In the genomic region with DNA sequence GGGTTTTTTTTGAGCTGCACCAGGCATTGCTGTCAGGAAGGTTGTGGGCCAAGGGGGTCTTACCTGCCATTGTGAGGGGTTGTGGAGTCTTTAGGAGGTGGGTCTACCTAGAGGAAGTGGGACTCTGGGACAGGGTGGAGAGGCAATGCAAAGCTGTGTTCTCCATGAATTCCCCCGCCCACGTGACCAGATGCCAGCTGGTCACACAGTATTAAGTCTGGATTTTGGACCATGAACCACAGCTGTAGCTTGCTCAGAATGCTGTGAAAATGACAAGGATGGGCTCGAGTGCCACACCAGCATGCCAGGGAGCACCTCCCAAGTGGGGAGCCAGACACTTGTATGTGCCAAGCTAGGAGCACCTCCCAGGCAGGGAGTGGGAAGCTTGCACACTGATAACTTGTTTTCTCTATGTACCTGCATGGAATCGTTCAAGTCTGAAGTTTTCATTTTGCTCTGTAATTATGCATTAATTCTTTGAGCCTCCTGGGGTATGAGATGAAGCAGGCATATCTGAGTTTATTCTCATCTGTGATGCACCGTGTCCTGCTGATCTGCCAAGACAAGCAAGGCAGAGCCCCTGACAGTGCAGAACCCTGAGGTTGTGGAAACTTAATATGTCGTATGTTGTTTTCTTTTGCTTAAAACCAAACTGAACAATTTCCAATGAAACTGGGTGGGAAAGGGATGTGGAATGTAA, we compare ENCODE assay signal across 25 mouse cellular contexts. TPM values are rescaled to one million over a fixed set of nuclear protein-coding genes. Genes with fewer than 3 reads are reported as not detected.
DNase-seq lines count a peak whose midpoint lies in the region; ATAC-seq and TF ChIP-seq lines count a peak whose summit lies in the region.
"Had no signal": no experiment of that assay in that cellular context is flagged by ENCODE, and none has a peak within 500 bp of the region (broad histone marks: within the 10 kb centered on the region; RNA-seq: fewer than 3 reads in every experiment).

No protein-coding gene starts in this region.

- H3K9ac ChIP-seq in hindbrain, embryonic 11.5 days (ENCODE audit: low read depth, low read length): no peak overlapping the region
- H3K9ac ChIP-seq in hindbrain, embryonic 14.5 days: no peak overlapping the region
- no peak overlapping the region for H3K9ac ChIP-seq in midbrain, embryonic 11.5 days (ENCODE audit: low read length)
- no peak overlapping the region for H3K9ac ChIP-seq in midbrain, embryonic 16.5 days (ENCODE audit: low read depth, low read length)
- no peak overlapping the region for H3K9ac ChIP-seq in hindbrain, postnatal 0 days (replicated peaks; ENCODE audit: low read length)
- H3K9ac ChIP-seq in neural tube, embryonic 15.5 days (replicated peaks): no peak overlapping the region
- H3K9ac ChIP-seq: embryonic facial prominence, embryonic 12.5 days; forebrain, embryonic 15.5 days; limb, embryonic 12.5 days; liver, embryonic 12.5 days had no signal

- H3K27ac ChIP-seq in hindbrain, embryonic 11.5 days (ENCODE audit: low read depth, low read length): peak overlapping the region; percentile 45; the same call in 1 of the 2 replicates
- H3K27ac ChIP-seq in hindbrain, embryonic 14.5 days: no peak overlapping the region
- no peak overlapping the region for H3K27ac ChIP-seq in midbrain, embryonic 11.5 days (ENCODE audit: low read depth, low read length)
- H3K27ac ChIP-seq in midbrain, embryonic 16.5 days (ENCODE audit: low read length): no peak overlapping the region
- no peak overlapping the region for H3K27ac ChIP-seq in hindbrain, postnatal 0 days
- H3K27ac ChIP-seq in neural tube, embryonic 15.5 days (replicated peaks): no peak overlapping the region
- H3K27ac ChIP-seq: embryonic facial prominence, embryonic 12.5 days; forebrain, embryonic 15.5 days; limb, embryonic 12.5 days; liver, embryonic 12.5 days had no signal

- peak; percentile 81; the same call in 1 of the 2 replicates for ATAC-seq in hindbrain, embryonic 11.5 days (ENCODE audit: low FRiP score)
- no peak; the same call in 1 of the 2 replicates for ATAC-seq in hindbrain, embryonic 14.5 days (ENCODE audit: low FRiP score)
- peak; percentile 45; the same call in 1 of the 2 replicates for ATAC-seq in midbrain, embryonic 11.5 days (ENCODE audit: low FRiP score)
- no peak for ATAC-seq in midbrain, embryonic 16.5 days
- ATAC-seq in hindbrain, postnatal 0 days: 0 out of 2 replicates have a peak, but pooled peaks have one; percentile 36
- ATAC-seq in neural tube, embryonic 15.5 days (ENCODE audit: low FRiP score): 0 out of 2 replicates have a peak, but pooled peaks have one; percentile 16
- ATAC-seq: forebrain, embryonic 15.5 days; intestine, embryonic 16.5 days; liver, embryonic 12.5 days had no signal

- WGBS in hindbrain, embryonic 11.5 days: 70% methylated on average over 6 of the region's 6 CpGs
- WGBS in hindbrain, embryonic 14.5 days: 45% methylated on average over 6 of the region's 6 CpGs
- 71% methylated on average over 6 of the region's 6 CpGs for WGBS in midbrain, embryonic 11.5 days
- WGBS in midbrain, embryonic 16.5 days: 50% methylated on average over 6 of the region's 6 CpGs
- 43% methylated on average over 6 of the region's 6 CpGs for WGBS in hindbrain, postnatal 0 days
- 65% methylated on average over 6 of the region's 6 CpGs for WGBS in neural tube, embryonic 15.5 days

- H3K4me2 ChIP-seq in hindbrain, embryonic 11.5 days (replicated peaks; ENCODE audit: low read depth, low read length): no peak overlapping the region
- H3K4me2 ChIP-seq in hindbrain, embryonic 14.5 days (replicated peaks): no peak overlapping the region
- no peak overlapping the region for H3K4me2 ChIP-seq in midbrain, embryonic 11.5 days
- no peak overlapping the region for H3K4me2 ChIP-seq in midbrain, embryonic 16.5 days (ENCODE audit: low read length)
- no peak overlapping the region for H3K4me2 ChIP-seq in hindbrain, postnatal 0 days (ENCODE audit: low read depth, low read length)
- H3K4me2 ChIP-seq in neural tube, embryonic 15.5 days: no peak overlapping the region
- H3K4me2 ChIP-seq: embryonic facial prominence, embryonic 12.5 days; forebrain, embryonic 15.5 days; limb, embryonic 12.5 days; liver, embryonic 12.5 days had no signal

- H3K4me3 ChIP-seq in hindbrain, embryonic 11.5 days (ENCODE audit: low read depth, low read length): no peak overlapping the region
- no peak overlapping the region for H3K4me3 ChIP-seq in hindbrain, embryonic 14.5 days (replicated peaks; ENCODE audit: low read length)
- no peak overlapping the region for H3K4me3 ChIP-seq in midbrain, embryonic 11.5 days (ENCODE audit: low read depth, low read length)
- H3K4me3 ChIP-seq in midbrain, embryonic 16.5 days (ENCODE audit: low read depth, low read length): no peak overlapping the region
- H3K4me3 ChIP-seq in hindbrain, postnatal 0 days (ENCODE audit: low read length): no peak overlapping the region
- no peak overlapping the region for H3K4me3 ChIP-seq in neural tube, embryonic 15.5 days (replicated peaks)
- H3K4me3 ChIP-seq: embryonic facial prominence, embryonic 12.5 days; erythroblast, embryonic 14.5 days; forebrain, embryonic 15.5 days; limb, embryonic 12.5 days; liver, embryonic 12.5 days had no signal

- no peak for DNase-seq in hindbrain, embryonic 11.5 days (ENCODE audit: low spot score)
- DNase-seq in hindbrain, embryonic 14.5 days (ENCODE audit: low spot score): no peak
- DNase-seq in midbrain, embryonic 11.5 days (ENCODE audit: low spot score, missing footprints): no peak
- DNase-seq in hindbrain, postnatal 0 days (ENCODE audit: low spot score): no peak
- DNase-seq in ovary, postnatal 36 days (ENCODE audit: low spot score): no peak
- DNase-seq: B cell, adult 2 months; cerebellum, adult 8-10 months; gastrocnemius, postnatal 25 days; layer of hippocampus, adult 9-11 months; lung, adult 2 months; lung, postnatal 4 days; thymus, adult 2 months had no signal

- no peaks in the 10 kb centered on the region for H3K27me3 ChIP-seq in hindbrain, embryonic 11.5 days (ENCODE audit: control insufficient read depth, insufficient read depth, low read length)
- no peaks in the 10 kb centered on the region for H3K27me3 ChIP-seq in hindbrain, embryonic 14.5 days (ENCODE audit: control insufficient read depth, insufficient read depth, low read length)
- H3K27me3 ChIP-seq in midbrain, embryonic 11.5 days (ENCODE audit: control insufficient read depth, insufficient read depth, low read length): no peaks in the 10 kb centered on the region
- H3K27me3 ChIP-seq in midbrain, embryonic 16.5 days (ENCODE audit: control insufficient read depth, insufficient read depth, low read depth, low read length): no peaks in the 10 kb centered on the region
- no peaks in the 10 kb centered on the region for H3K27me3 ChIP-seq in hindbrain, postnatal 0 days (ENCODE audit: insufficient read depth, low read length)
- no peaks in the 10 kb centered on the region for H3K27me3 ChIP-seq in neural tube, embryonic 15.5 days (replicated peaks)
- H3K27me3 ChIP-seq: embryonic facial prominence, embryonic 12.5 days; forebrain, embryonic 15.5 days; limb, embryonic 12.5 days; liver, embryonic 12.5 days had no signal

- no peaks in the 10 kb centered on the region for H3K36me3 ChIP-seq in hindbrain, embryonic 11.5 days (ENCODE audit: control insufficient read depth, insufficient read depth, low read length)
- H3K36me3 ChIP-seq in hindbrain, embryonic 14.5 days (replicated peaks; ENCODE audit: control insufficient read depth, insufficient read depth): no peaks in the 10 kb centered on the region
- H3K36me3 ChIP-seq in midbrain, embryonic 11.5 days (ENCODE audit: control insufficient read depth, insufficient read depth, low read length): no peaks in the 10 kb centered on the region
- H3K36me3 ChIP-seq in midbrain, embryonic 16.5 days (ENCODE audit: control insufficient read depth, insufficient read depth, low read length): no peaks in the 10 kb centered on the region
- no peaks in the 10 kb centered on the region for H3K36me3 ChIP-seq in hindbrain, postnatal 0 days (ENCODE audit: insufficient read depth, low read length)
- no peaks in the 10 kb centered on the region for H3K36me3 ChIP-seq in neural tube, embryonic 15.5 days
- H3K36me3 ChIP-seq: embryonic facial prominence, embryonic 12.5 days; forebrain, embryonic 15.5 days; limb, embryonic 12.5 days; liver, embryonic 12.5 days had no signal

- no peak for TF ChIP-seq CTCF in hindbrain, postnatal 0 days (IDR thresholded peaks at IDR 0.05; ENCODE audit: low read depth)

- H3K4me1 ChIP-seq in hindbrain, embryonic 11.5 days (replicated peaks; ENCODE audit: control insufficient read depth, insufficient read depth, low read length): no peaks in the 10 kb centered on the region
- H3K4me1 ChIP-seq in hindbrain, embryonic 14.5 days (replicated peaks; ENCODE audit: control insufficient read depth, insufficient read depth, low read length): peaks cover 3% of the 10 kb centered on the region
- no peaks in the 10 kb centered on the region for H3K4me1 ChIP-seq in midbrain, embryonic 11.5 days (ENCODE audit: control insufficient read depth, insufficient read depth, low read length)
- peaks cover 8% of the 10 kb centered on the region; the same call in 1 of the 2 replicates for H3K4me1 ChIP-seq in midbrain, embryonic 16.5 days (ENCODE audit: control insufficient read depth, insufficient read depth, low read length)
- H3K4me1 ChIP-seq in hindbrain, postnatal 0 days (ENCODE audit: insufficient read depth, low read length): no peaks in the 10 kb centered on the region
- peaks cover 9% of the 10 kb centered on the region for H3K4me1 ChIP-seq in neural tube, embryonic 15.5 days
- H3K4me1 ChIP-seq: embryonic facial prominence, embryonic 12.5 days; limb, embryonic 12.5 days; liver, embryonic 12.5 days had no signal

- H3K9me3 ChIP-seq in hindbrain, embryonic 11.5 days (ENCODE audit: control insufficient read depth, low read length): no peaks in the 10 kb centered on the region
- H3K9me3 ChIP-seq in hindbrain, embryonic 14.5 days (ENCODE audit: control insufficient read depth, low read length): no peaks in the 10 kb centered on the region
- no peaks in the 10 kb centered on the region for H3K9me3 ChIP-seq in midbrain, embryonic 11.5 days (ENCODE audit: control insufficient read depth, low read length)
- no peaks in the 10 kb centered on the region for H3K9me3 ChIP-seq in midbrain, embryonic 16.5 days (replicated peaks; ENCODE audit: control insufficient read depth, low read length, poor library complexity, severe bottlenecking)
- no peaks in the 10 kb centered on the region for H3K9me3 ChIP-seq in hindbrain, postnatal 0 days (ENCODE audit: low read length)
- no peaks in the 10 kb centered on the region for H3K9me3 ChIP-seq in neural tube, embryonic 15.5 days (replicated peaks)
- H3K9me3 ChIP-seq: embryonic facial prominence, embryonic 12.5 days; forebrain, embryonic 15.5 days; limb, embryonic 12.5 days had no signal

RNA-seq across cellular contexts. Expression of a gene that starts 51.3 kb away (rescaled TPM):
- polyA plus RNA-seq in hindbrain, embryonic 11.5 days (2014; fragmentation: Nextera tagmentation; extraction: Ambion mirVana): 0.06 TPM in 1 of 2 replicates, not detected in the other
- 0.50 and 0.56 TPM in 2 replicates for polyA plus RNA-seq in hindbrain, embryonic 14.5 days (2014; fragmentation: Nextera tagmentation; extraction: Ambion mirVana)
- polyA plus RNA-seq in midbrain, embryonic 11.5 days (2014; fragmentation: Nextera tagmentation; extraction: Ambion mirVana): 0.10 TPM in 1 of 2 replicates, not detected in the other
- 0.36 and 0.49 TPM in 2 replicates for polyA plus RNA-seq in midbrain, embryonic 16.5 days (2015; fragmentation: Nextera tagmentation; extraction: Ambion mirVana)
- total RNA-seq in hindbrain, postnatal 0 days (2014; rRNA removed): 0.40 and 1.2 TPM in 2 replicates
- 0.24 and 0.34 TPM in 2 replicates for polyA plus RNA-seq in hindbrain, postnatal 0 days (2015; fragmentation: Nextera tagmentation; extraction: Ambion mirVana)
- polyA plus RNA-seq in neural tube, embryonic 15.5 days (2015; fragmentation: Nextera tagmentation; extraction: Ambion mirVana): 0.46 and 0.51 TPM in 2 replicates
- total RNA-seq: adrenal gland, adult 18-20 months; gastrocnemius, postnatal 25 days; heart, adult 8-10 months; hematopoietic stem cell, adult 5-6 weeks had no signal
- polyA plus RNA-seq: embryonic facial prominence, embryonic 12.5 days; erythroblast, embryonic 14.5 days; heart, embryonic 16.5 days; intestine, embryonic 16.5 days; limb, embryonic 12.5 days; liver, embryonic 12.5 days; lung, adult 2 months; stomach, embryonic 16.5 days had no signal

Comparison
In these comparisons a context has a peak if more than half of its experiments do, and no peak if none do; other contexts are left out.
1. ATAC-seq: peak in hindbrain, embryonic 11.5 days (single experiment), midbrain, embryonic 11.5 days (single experiment), hindbrain, postnatal 0 days (single experiment) and neural tube, embryonic 15.5 days (single experiment); none in hindbrain, embryonic 14.5 days (single experiment) and midbrain, embryonic 16.5 days (single experiment).